Mouse (Mus musculus) ES-Bruce4 (cell line): ENCODE measurements around the gene Rad9b.

Source experiments
- CTCF ChIP-seq: IDR thresholded peaks from one replicate; pipeline ENCODE4 v1.8.1; 2011; ENCODE audit warnings: low read depth, low read length
- EP300 ChIP-seq: IDR thresholded peaks from 2 replicates; pipeline ENCODE4 v1.6.1; 2011; ENCODE audit warnings: low read depth, low read length; ENCODE audit not compliant: insufficient read depth

GRCm38 (mm10) chr5:122285029-122285766, 68.8 kb downstream of the Rad9b start:
- TF ChIP-seq EP300 (no peak), CTCF (no peak)
